Mouse (Mus musculus) lung, adult 2 months (tissue): ENCODE results near the gene H2al1b. TPM values are rescaled to one million over a fixed set of nuclear protein-coding genes. Genes with fewer than 3 reads are reported as not detected.
"Not testable (repeated sequence)": the region's sequence is repeated elsewhere in the genome, so short reads cannot be mapped to it uniquely, and the experiment has no call there.

ENCODE experiments used
- DNase-seq: peaks from one replicate; pipeline ENCODE4 v3.0.0; 2022
- H3K4me1 ChIP-seq: fragments of 200-500 bp; 2 replicates; pipeline ENCODE4 v1.6.1; 2011; ENCODE audit warnings: low read length; ENCODE audit not compliant: control insufficient read depth, insufficient read depth
- H3K4me3 ChIP-seq: fragments of 200-500 bp; replicated peaks from 2 replicates; pipeline ENCODE3; 2011; ENCODE audit warnings: low read depth, mild to moderate bottlenecking, control low read depth, low read length; ENCODE audit errors: extremely low read depth
- CTCF ChIP-seq: fragments of 200-500 bp; IDR thresholded peaks from 2 replicates; pipeline ENCODE4 v1.5.1; 2011; ENCODE audit warnings: mild to moderate bottlenecking, low read length, control low read depth; ENCODE audit not compliant: insufficient read depth
- POLR2A ChIP-seq: fragments of 200-500 bp; IDR thresholded peaks from 2 replicates; pipeline ENCODE4 v1.6.1; 2011; ENCODE audit warnings: low read depth, mild to moderate bottlenecking, control low read depth, low read length, borderline replicate concordance; ENCODE audit errors: extremely low read depth
- WGBS: fragments of 180-500 bp; shearing (Covaris S2); methylation state at CpG from one replicate; pipeline ENCODE4 v1.1.7; 2018; 5-methylcytosine and 5-hydroxymethylcytosine counted together
- polyA plus RNA-seq: library from polyadenylated mRNA; depleted of rRNA; stranded (reverse); fragments of >200 nt; gene quantifications from 2 replicates; pipeline ENCODE4 v1.2.3, GENCODE M21; 2012

The H2al1b gene
- polyA plus RNA-seq, 1 experiment: not detected

- WGBS: 55% methylated on average over 14 of the region's 14 CpGs
- H3K4me1 ChIP-seq: peaks cover 6% of the 10 kb centered on the region
- H3K4me3 ChIP-seq: no peak overlapping the region
- TF ChIP-seq POLR2A (no peak), CTCF (no peak)
- DNase-seq: peak; percentile 20
Measured at GRCm38 (mm10) chrX:11288306-11288882, 13.8 kb upstream of the H2al1b start.

DNA sequence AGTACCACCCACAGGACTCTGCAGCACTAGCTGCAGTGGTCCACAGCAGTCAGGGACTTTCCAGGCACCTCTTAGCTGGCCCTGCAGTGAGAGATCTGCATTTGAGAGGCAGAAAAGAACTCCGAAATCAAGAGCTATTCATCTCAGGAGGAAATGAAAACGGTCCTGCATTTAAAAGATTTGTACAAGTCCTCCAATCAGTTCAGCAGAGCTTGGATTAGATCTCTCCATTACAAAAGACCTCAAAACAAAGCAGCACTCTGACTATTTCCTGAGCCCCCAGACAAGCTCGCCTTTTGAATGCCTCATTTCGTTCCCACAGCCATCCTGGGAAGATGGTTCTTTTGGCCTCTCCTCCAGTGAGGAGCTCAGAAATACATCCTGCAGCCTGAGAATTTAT, 13.0 kb upstream of the H2al1b start:
- no peak for DNase-seq
- TF ChIP-seq POLR2A: no peak
- TF ChIP-seq CTCF: no peak
- 63% methylated on average over 4 of the region's 4 CpGs for WGBS
- Histone ChIP-seq H3K4me3 (no peak overlapping the region), H3K4me1 (peaks cover 6% of the 10 kb centered on the region)

DNA sequence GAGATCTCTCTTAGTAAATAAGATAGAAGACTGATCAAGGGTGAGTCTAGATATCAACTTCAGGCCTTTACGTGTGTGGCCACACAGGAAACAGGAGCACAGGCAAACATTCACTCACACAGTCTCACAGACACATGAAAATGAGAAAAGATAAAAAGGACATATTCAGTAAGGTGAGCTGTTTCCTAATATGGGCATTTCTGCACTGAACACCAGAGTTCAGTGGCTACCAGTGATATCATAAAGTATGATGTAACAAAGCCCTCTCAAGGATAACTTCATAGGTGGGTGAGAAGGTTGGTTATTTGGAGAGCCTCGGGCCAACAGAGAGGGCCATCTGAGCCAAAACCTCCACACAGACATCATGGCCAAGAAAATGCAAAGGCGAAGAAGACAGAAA, 3.3 kb upstream of the H2al1b start, which contains the start of gene H2al1a:
Gene H2al1a, plus strand, starts transcription at position 301 of the 400 bp plus-strand sequence.
- WGBS: no CpG with 5 or more reads among the region's 3 CpGs

DNA sequence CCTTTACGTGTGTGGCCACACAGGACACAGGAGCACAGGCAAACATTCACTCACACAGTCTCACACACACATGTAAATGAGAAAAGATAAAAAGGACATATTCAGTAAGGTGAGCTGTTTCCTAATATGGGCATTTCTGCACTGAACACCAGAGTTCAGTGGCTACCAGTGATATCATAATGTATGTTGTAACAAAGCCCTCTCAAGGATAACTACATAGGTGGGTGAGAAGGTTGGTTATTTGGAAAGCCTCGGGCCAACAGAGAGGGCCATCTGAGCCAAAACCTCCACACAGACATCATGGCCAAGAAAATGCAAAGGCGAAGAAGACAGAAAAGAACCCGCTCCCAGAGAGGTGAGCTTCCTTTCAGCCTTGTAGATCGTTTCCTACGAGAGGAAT, 3.1 kb downstream of the H2al1b start, which contains the start of gene H2al1c:
Gene H2al1c, plus strand, starts transcription at position 301 of the 400 bp plus-strand sequence.
- H3K4me1 ChIP-seq, DNase-seq, H3K4me3 ChIP-seq: not testable (repeated sequence)
- 69% methylated on average over 1 of the region's 6 CpGs for WGBS

More for the DNA sequence above, 3.3 kb upstream of the H2al1b start, which contains the start of gene H2al1a:
- H3K4me1 ChIP-seq, DNase-seq, H3K4me3 ChIP-seq: not testable (repeated sequence)

GRCm38 (mm10) chrX:11308524-11308923, 6.3 kb downstream of the H2al1b start, which contains the start of gene H2al1d:
Gene H2al1d, plus strand, starts transcription at chrX:11308824.
- H3K4me3 ChIP-seq, DNase-seq, H3K4me1 ChIP-seq: not testable (repeated sequence)
- no CpG with 5 or more reads among the region's 6 CpGs for WGBS

DNA sequence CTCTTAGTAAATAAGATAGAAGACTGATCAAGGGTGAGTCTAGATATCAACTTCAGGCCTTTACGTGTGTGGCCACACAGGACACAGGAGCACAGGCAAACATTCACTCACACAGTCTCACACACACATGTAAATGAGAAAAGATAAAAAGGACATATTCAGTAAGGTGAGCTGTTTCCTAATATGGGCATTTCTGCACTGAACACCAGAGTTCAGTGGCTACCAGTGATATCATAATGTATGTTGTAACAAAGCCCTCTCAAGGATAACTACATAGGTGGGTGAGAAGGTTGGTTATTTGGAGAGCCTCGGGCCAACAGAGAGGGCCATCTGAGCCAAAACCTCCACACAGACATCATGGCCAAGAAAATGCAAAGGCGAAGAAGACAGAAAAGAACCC, 9.4 kb downstream of the H2al1b start, which contains the start of gene H2al1e:
Gene H2al1e, plus strand, starts transcription at position 301 of the 400 bp plus-strand sequence.
- no CpG with 5 or more reads among the region's 3 CpGs for WGBS
- not testable (repeated sequence) for H3K4me3 ChIP-seq, DNase-seq, H3K4me1 ChIP-seq

DNA sequence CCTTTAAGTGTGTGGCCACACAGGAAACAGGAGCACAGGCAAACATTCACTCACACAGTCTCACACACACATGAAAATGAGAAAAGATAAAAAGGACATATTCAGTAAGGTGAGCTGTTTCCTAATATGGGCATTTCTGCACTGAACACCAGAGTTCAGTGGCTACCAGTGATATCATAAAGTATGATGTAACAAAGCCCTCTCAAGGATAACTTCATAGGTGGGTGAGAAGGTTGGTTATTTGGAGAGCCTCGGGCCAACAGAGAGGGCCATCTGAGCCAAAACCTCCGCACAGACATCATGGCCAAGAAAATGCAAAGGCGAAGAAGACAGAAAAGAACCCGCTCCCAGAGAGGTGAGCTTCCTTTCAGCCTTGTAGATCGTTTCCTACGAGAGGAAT, 12.6 kb downstream of the H2al1b start, which contains the start of gene H2al1f:
Gene H2al1f, plus strand, starts transcription at position 301 of the 400 bp plus-strand sequence.
- H3K4me1 ChIP-seq, DNase-seq, H3K4me3 ChIP-seq: not testable (repeated sequence)
- WGBS: no CpG with 5 or more reads among the region's 6 CpGs

- not testable (repeated sequence) for H3K4me3 ChIP-seq, DNase-seq, H3K4me1 ChIP-seq
- WGBS: no CpG with 5 or more reads among the region's 3 CpGs
Measured at GRCm38 (mm10) chrX:11317956-11318355, 15.7 kb downstream of the H2al1b start, which contains the start of gene H2al1g. Gene H2al1g, plus strand, starts transcription at chrX:11318256.

DNA sequence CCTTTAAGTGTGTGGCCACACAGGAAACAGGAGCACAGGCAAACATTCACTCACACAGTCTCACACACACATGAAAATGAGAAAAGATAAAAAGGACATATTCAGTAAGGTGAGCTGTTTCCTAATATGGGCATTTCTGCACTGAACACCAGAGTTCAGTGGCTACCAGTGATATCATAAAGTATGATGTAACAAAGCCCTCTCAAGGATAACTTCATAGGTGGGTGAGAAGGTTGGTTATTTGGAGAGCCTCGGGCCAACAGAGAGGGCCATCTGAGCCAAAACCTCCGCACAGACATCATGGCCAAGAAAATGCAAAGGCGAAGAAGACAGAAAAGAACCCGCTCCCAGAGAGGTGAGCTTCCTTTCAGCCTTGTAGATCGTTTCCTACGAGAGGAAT, 19.0 kb downstream of the H2al1b start, which contains the start of gene H2al1h:
Gene H2al1h, plus strand, starts transcription at position 301 of the 400 bp plus-strand sequence.
- H3K4me1 ChIP-seq, DNase-seq, H3K4me3 ChIP-seq: not testable (repeated sequence)
- WGBS: no CpG with 5 or more reads among the region's 6 CpGs

GRCm38 (mm10) chrX:11324359-11324758, 22.1 kb downstream of the H2al1b start, which contains the start of gene H2al1i:
Gene H2al1i, plus strand, starts transcription at chrX:11324659.
- 85% methylated on average over 3 of the region's 5 CpGs for WGBS
- not testable (repeated sequence) for H3K4me1 ChIP-seq, DNase-seq, H3K4me3 ChIP-seq

DNA sequence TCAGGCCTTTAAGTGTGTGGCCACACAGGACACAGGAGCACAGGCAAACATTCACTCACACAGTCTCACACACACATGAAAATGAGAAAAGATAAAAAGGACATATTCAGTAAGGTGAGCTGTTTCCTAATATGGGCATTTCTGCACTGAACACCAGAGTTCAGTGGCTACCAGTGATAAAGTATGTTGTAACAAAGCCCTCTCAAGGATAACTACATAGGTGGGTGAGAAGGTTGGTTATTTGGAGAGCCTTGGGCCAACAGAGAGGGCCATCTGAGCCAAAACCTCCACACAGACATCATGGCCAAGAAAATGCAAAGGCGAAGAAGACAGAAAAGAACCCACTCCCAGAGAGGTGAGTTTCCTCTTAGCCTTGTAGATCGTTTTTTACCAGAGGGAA, 25.3 kb downstream of the H2al1b start, which contains the start of gene H2al1j:
Gene H2al1j, plus strand, starts transcription at position 301 of the 400 bp plus-strand sequence.
- 80% methylated on average over 2 of the region's 2 CpGs for WGBS

More for the DNA sequence above, 25.3 kb downstream of the H2al1b start, which contains the start of gene H2al1j:
- H3K4me1 ChIP-seq, DNase-seq, H3K4me3 ChIP-seq: not testable (repeated sequence)
